Mouse (Mus musculus) CH12.LX (cell line): Measurements from ENCODE around the gene Neurod2.

Source experiments
- JUN ChIP-seq: IDR thresholded peaks from 2 replicates; pipeline ENCODE4 v1.6.1; 2011; ENCODE audit warnings: low read depth, mild to moderate bottlenecking, low read length, improper control_type of control experiment, moderate library complexity; ENCODE audit not compliant: insufficient read depth
- USF2 ChIP-seq: conservative IDR thresholded peaks from 2 replicates; pipeline ENCODE4 v1.6.1; 2011; ENCODE audit warnings: low read depth, low read length, improper control_type of control experiment

DNA sequence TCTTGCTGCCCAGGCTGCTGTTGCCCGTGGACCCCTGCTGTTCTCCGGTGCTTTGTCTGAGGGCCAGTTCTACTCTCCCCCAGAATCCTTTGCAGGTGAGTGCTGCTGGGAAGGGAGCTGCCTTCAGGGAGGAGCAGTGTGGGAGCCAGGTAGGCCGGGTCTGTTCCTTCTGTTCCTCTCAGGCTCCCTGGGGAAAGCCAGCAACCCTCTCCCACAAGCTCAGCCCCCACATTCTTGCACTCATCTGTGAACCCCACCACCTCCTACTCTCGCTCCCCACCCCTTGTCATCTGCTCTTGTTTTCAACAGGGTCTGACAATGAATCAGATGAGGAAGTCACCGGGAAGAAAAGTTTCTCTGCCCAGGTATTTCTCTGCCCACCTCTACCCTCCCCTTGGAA lies 47.3 kb upstream of the Neurod2 start:
- TF ChIP-seq JUN (no peak), USF2 (no peak)
